8 mouse cellular contexts compared by ENCODE assay signal in genomic region chr19:5894002-5894678, GRCm38 (mm10). TPM values are rescaled to one million over a fixed set of nuclear protein-coding genes. Genes with fewer than 3 reads are reported as not detected.
DNase-seq lines count a peak whose midpoint lies in the region; ATAC-seq lines count a peak whose summit lies in the region.

Gene Tigd3 (minus strand): TSS chr19:5894149.

- no peaks in the 10 kb centered on the region for H3K27me3 ChIP-seq in embryonic facial prominence, embryonic 11.5 days (ENCODE audit: control insufficient read depth, insufficient read depth, low read length)
- H3K27me3 ChIP-seq in limb, embryonic 10.5 days (ENCODE audit: low read depth, poor library complexity, severe bottlenecking) = no peaks in the 10 kb centered on the region
- H3K27me3 ChIP-seq in midbrain, embryonic 12.5 days = no peaks in the 10 kb centered on the region

- no peak within 1 kb of the TSS for H3K27ac ChIP-seq in embryonic facial prominence, embryonic 11.5 days (replicated peaks; ENCODE audit: low read depth, low read length)
- H3K27ac ChIP-seq in limb, embryonic 10.5 days = peak within 1 kb of the TSS; percentile 91
- H3K27ac ChIP-seq in midbrain, embryonic 12.5 days (replicated peaks) = 0 out of 2 replicates have a peak within 1 kb of the TSS, but pooled peaks have one; percentile 63

- peak; percentile 93 for ATAC-seq in embryonic facial prominence, embryonic 11.5 days (replicated peaks; ENCODE audit: insufficient number of reproducible peaks, low FRiP score, low TSS enrichment, low read depth)
- peak; percentile 96 for ATAC-seq in midbrain, embryonic 12.5 days (ENCODE audit: low FRiP score, low read depth)

- peak within 1 kb of the TSS; percentile 76 for H3K9ac ChIP-seq in embryonic facial prominence, embryonic 11.5 days (replicated peaks; ENCODE audit: low read length)
- peak within 1 kb of the TSS; percentile 86 for H3K9ac ChIP-seq in midbrain, embryonic 12.5 days (replicated peaks)

- H3K9me3 ChIP-seq in embryonic facial prominence, embryonic 11.5 days (replicated peaks; ENCODE audit: control insufficient read depth, low read length) = no peaks in the 10 kb centered on the region
- H3K9me3 ChIP-seq in limb, embryonic 10.5 days (replicated peaks) = no peaks in the 10 kb centered on the region
- H3K9me3 ChIP-seq in midbrain, embryonic 12.5 days = no peaks in the 10 kb centered on the region

- 4% methylated on average over 36 of the region's 36 CpGs for WGBS in embryonic facial prominence, embryonic 11.5 days
- WGBS in limb, embryonic 10.5 days = 4% methylated on average over 36 of the region's 36 CpGs
- WGBS in midbrain, embryonic 12.5 days = 4% methylated on average over 36 of the region's 36 CpGs

- peak; percentile 75 for DNase-seq in 3134 (ENCODE audit: extremely low read depth, insufficient read length, low spot score)
- peak; percentile 92 for DNase-seq in adrenal gland, postnatal 25 days
- peak; percentile 98 for DNase-seq in embryonic facial prominence, embryonic 11.5 days (ENCODE audit: low spot score)
- DNase-seq in heart, adult 11 months = peak; percentile 100
- DNase-seq in kidney, adult 11 months = peak; percentile 92
- DNase-seq in limb, embryonic 10.5 days (ENCODE audit: low spot score) = peak; percentile 94
- peak; percentile 83 for DNase-seq in skeletal muscle tissue, adult 2 months (ENCODE audit: low read depth, low spot score)

- peak within 1 kb of the TSS; percentile 84 for H3K4me2 ChIP-seq in embryonic facial prominence, embryonic 11.5 days (ENCODE audit: low read depth, low read length)
- H3K4me2 ChIP-seq in midbrain, embryonic 12.5 days (replicated peaks) = peak within 1 kb of the TSS; percentile 81

- H3K4me3 ChIP-seq in embryonic facial prominence, embryonic 11.5 days (ENCODE audit: low read depth, low read length) = peak within 1 kb of the TSS; percentile 53
- peak within 1 kb of the TSS; percentile 73 for H3K4me3 ChIP-seq in limb, embryonic 10.5 days
- H3K4me3 ChIP-seq in midbrain, embryonic 12.5 days = peak within 1 kb of the TSS; percentile 67

- H3K36me3 ChIP-seq in embryonic facial prominence, embryonic 11.5 days (replicated peaks; ENCODE audit: control insufficient read depth, insufficient read depth, low read depth, low read length) = no peaks in the 10 kb centered on the region
- H3K36me3 ChIP-seq in limb, embryonic 10.5 days = peaks cover 54% of the 10 kb centered on the region
- peaks cover 42% of the 10 kb centered on the region for H3K36me3 ChIP-seq in midbrain, embryonic 12.5 days

- H3K4me1 ChIP-seq in embryonic facial prominence, embryonic 11.5 days (ENCODE audit: control insufficient read depth, insufficient read depth, low read length) = peaks cover 2% of the 10 kb centered on the region; the same call in 1 of the 2 replicates
- peaks cover 29% of the 10 kb centered on the region for H3K4me1 ChIP-seq in limb, embryonic 10.5 days
- peaks cover 30% of the 10 kb centered on the region for H3K4me1 ChIP-seq in midbrain, embryonic 12.5 days

RNA-seq across cellular contexts. Expression of gene Tigd3, which starts in this region (rescaled TPM):
- 1.3 and 2.0 TPM in 2 replicates for total RNA-seq in adrenal gland, postnatal 25 days (2021)
- 4.0 and 4.3 TPM in 2 replicates for polyA plus RNA-seq in embryonic facial prominence, embryonic 11.5 days (2014; fragmentation: Nextera tagmentation; extraction: Ambion mirVana)
- 5.2 and 5.9 TPM in 2 replicates for polyA plus RNA-seq in limb, embryonic 10.5 days (2016; fragmentation: Nextera tagmentation; extraction: Ambion mirVana)
- polyA plus RNA-seq in midbrain, embryonic 12.5 days (2016; fragmentation: Nextera tagmentation; extraction: Ambion mirVana) = 11.1 and 11.4 TPM in 2 replicates
